Mouse (Mus musculus) brain, embryonic 14.5 days (tissue): ENCODE measurements around the gene Avpi1.
A peak's percentile ranks its signal among the peaks of the same experiment; 100 is the strongest.

ENCODE experiments used
- CTCF ChIP-seq: fragments of 200-500 bp; IDR thresholded peaks from 2 replicates; pipeline ENCODE4 v1.5.1; 2012; ENCODE audit warnings: inconsistent platforms, mild to moderate bottlenecking, moderate library complexity, borderline replicate concordance; ENCODE audit not compliant: insufficient read depth, insufficient read length; ENCODE audit errors: extremely low read depth
- POLR2A ChIP-seq: fragments of 200-500 bp; IDR thresholded peaks from 2 replicates; pipeline ENCODE4 v1.6.1; 2012; ENCODE audit warnings: mild to moderate bottlenecking, inconsistent platforms, borderline replicate concordance; ENCODE audit not compliant: poor library complexity, insufficient read depth, insufficient read length, severe bottlenecking; ENCODE audit errors: extremely low read depth

DNA sequence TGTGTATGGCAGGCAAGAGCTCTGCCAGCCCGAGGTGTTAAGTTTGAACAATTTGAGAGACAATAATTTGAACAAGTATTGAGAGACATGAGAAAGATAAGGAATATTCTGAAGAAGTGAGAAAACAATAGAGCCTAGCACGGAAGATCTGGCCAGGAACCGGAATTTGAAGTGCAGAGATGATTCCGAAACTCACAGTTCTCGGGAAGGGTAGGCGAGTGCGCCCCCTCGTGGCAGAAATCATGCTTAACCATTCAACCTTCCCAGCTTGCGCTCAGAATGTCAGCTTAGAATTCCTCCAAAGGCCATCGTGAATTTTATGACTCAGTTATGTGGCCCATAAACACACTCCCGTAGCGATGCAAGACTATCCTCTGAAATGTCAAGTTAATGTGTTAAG, 37.3 kb upstream of the Avpi1 start:
- TF ChIP-seq CTCF, result peak; percentile 95
- no peak for TF ChIP-seq POLR2A
